Mouse (Mus musculus): ENCODE results near the gene Rasgrp2. TPM values are rescaled to one million over a fixed set of nuclear protein-coding genes. Genes with fewer than 3 reads are reported as not detected.

The Rasgrp2 gene
- polyA plus RNA-seq, 1 experiment from 2014 or later: 7.0 TPM

DNA sequence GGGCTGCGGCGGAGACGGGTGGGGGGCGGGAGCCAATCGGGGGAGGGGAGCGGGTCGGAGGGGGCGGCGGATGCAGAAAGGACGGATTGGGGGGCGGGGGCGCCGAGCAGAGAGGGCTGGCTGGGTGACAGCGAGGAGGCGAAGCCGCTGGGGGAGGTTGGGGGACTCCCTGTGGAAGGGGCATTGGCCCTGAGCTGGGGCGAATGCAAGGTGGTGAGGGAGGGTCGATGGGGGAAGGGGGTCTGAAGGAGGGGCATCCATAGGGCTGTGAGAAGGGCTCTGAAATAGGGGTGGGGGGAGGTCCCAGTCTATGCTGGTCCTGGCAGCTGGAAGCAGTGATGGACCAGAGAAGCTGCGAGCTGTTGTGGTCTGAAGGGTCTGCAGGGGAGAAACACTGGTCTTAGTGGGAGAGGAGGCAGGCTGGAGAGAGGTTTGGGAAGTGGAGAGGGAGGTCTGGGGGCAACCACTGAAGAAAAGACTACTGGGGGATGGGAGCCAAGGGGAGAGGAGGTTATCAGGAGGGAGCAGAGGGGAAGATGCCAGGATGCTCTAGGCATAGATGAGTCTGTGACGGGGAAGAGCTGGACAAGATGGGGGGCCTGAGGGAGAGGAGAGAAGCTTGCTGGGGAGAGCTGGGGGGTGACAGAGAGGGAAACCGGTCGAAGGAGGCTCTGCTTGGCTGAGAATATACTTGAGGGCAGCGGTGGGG lies 20.0 kb downstream of the Rasgrp2 start:
- CTCF ChIA-PET: no interaction called here
- DNase-seq (ENCODE audit: low read depth, low spot score) (no peak), ATAC-seq (no peak)
- POLR2A ChIA-PET: no interaction called here
- in situ Hi-C loops (cut with MboI; ENCODE audit: low pct_unique_long_range_greater_than_20kb): no loop called here
- H3K27me3 ChIP-seq: peaks cover 46% of the 10 kb centered on the region
- no peak for TF ChIP-seq CTCF (IDR thresholded peaks at IDR 0.05)

GRCm38 (mm10) chr19:6419805-6420310 lies 20.7 kb downstream of the Rasgrp2 start:
- DNase-seq (ENCODE audit: low read depth, low spot score) (no peak), ATAC-seq (no peak)
- H3K27me3 ChIP-seq: peaks cover 53% of the 10 kb centered on the region
- POLR2A ChIA-PET: no interaction called here
- no peak for TF ChIP-seq CTCF (IDR thresholded peaks at IDR 0.05)
- in situ Hi-C loops (cut with MboI; ENCODE audit: low pct_unique_long_range_greater_than_20kb): no loop called here
- CTCF ChIA-PET: no interaction called here

DNA sequence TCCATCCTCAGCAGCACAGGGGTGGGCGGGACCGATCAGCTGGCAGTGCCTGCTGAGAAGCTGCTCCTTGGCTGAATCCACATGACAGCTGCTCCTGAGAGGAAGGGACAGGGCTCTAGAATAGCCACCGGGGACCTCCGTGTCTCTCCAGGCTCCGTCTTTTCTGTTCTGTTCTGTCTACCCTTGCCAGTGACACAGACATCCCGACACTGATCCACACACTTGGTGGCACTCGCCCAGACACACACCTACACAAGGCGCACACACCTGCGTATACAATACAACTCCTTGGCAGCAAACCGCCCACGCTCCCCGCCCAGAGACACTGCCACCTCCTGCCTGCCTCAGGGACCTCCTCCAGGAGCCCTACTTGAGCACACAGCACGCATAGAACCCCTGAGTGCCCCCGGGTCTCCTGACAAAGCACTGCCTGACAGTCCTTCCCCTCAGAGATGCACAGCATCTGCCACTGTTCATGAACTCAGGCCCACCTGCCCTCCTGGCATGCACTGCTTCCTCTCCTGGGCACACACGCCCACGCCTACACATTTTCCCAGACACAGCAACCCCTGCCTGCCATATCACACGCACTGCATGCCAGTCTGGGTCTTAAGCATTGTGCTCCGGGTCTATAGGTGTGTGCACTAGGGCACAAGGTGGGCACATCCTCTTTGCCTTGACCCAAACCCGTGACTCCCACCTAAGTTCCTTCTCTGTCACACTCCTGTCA lies 21.5 kb downstream of the Rasgrp2 start:
- ATAC-seq (no peak), DNase-seq (ENCODE audit: low read depth, low spot score) (no peak)
- in situ Hi-C loops (cut with MboI; ENCODE audit: low pct_unique_long_range_greater_than_20kb): no loop called here
- TF ChIP-seq CTCF (IDR thresholded peaks at IDR 0.05): no peak
- peaks cover 52% of the 10 kb centered on the region for H3K27me3 ChIP-seq
- POLR2A ChIA-PET: no interaction called here
- CTCF ChIA-PET: no interaction called here

GRCm38 (mm10) chr19:6421211-6421590 lies 22.1 kb downstream of the Rasgrp2 start:
- no peak for ATAC-seq
- in situ Hi-C loops (cut with MboI; ENCODE audit: low pct_unique_long_range_greater_than_20kb): no loop called here
- ChIA-PET POLR2A (no interaction called here), CTCF (no interaction called here)
- no peak for TF ChIP-seq CTCF (IDR thresholded peaks at IDR 0.05)
- peaks cover 51% of the 10 kb centered on the region for H3K27me3 ChIP-seq
- no peak for DNase-seq (ENCODE audit: low read depth, low spot score)

DNA sequence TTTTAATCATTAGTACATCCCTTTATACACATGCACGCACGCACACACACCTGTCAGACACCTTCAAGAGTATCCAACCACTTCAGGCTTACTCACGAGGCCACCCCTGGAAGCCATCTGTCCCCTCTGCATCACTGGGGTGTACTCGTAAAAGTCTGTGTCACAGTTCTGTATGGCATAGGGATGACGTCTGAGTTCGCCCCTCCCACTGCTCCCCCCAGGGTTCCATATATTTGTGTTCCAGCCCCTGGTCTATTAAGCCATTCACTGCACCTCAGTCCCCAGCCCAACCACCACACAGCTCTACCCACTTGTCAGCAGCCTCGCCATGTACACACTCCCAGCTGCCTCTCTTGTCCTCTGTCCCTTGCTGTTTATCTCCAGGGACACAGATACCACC lies 22.9 kb downstream of the Rasgrp2 start:
- CTCF ChIA-PET: no interaction called here
- TF ChIP-seq CTCF (IDR thresholded peaks at IDR 0.05): no peak
- DNase-seq (ENCODE audit: low read depth, low spot score) (no peak), ATAC-seq (no peak)
- POLR2A ChIA-PET: no interaction called here
- peaks cover 57% of the 10 kb centered on the region for H3K27me3 ChIP-seq
- in situ Hi-C loops (cut with MboI; ENCODE audit: low pct_unique_long_range_greater_than_20kb): no loop called here

GRCm38 (mm10) chr19:6423241-6423640 lies 24.1 kb downstream of the Rasgrp2 start:
- peaks cover 61% of the 10 kb centered on the region for H3K27me3 ChIP-seq
- no peak for TF ChIP-seq CTCF (IDR thresholded peaks at IDR 0.05)
- POLR2A ChIA-PET: no interaction called here
- in situ Hi-C loops (cut with MboI; ENCODE audit: low pct_unique_long_range_greater_than_20kb): no loop called here
- ATAC-seq (no peak), DNase-seq (ENCODE audit: low read depth, low spot score) (no peak)
- CTCF ChIA-PET: no interaction called here

DNA sequence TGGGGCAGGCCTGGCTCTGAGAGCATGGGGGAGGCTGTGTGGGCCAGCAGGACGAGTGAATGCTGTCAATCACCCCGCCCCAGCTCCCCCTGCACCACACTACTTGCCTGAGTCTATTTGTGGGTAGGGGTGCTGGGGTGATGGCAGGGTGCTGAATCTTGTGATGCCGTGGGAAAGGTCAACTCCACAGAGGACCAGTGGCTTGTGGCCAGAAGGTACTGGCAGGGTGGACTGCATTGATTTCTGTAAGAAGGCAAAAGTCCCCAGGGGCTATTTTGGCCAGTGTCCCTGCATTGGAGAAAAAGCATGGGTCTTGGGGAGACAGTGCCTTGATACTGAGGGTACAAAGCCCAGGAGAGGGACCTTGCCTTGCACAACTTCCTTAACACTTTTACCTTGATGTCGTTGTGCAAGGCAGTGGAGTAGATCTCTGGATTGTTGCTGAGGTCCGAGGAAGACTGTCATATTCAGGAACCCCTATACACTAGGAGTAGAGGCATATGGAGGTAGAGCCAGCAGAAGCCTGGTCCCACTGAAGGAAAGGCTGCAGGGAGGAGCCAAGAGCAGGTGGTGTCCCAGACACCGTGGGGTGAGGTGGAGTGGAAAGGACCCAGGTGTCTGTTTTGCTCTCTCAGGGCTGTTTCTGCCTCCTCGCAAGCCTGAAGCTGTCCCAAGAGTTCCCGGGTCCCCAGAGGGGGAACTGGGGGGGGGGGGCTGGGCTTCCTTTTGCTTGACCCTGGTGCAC lies 25.2 kb downstream of the Rasgrp2 start:
- CTCF ChIA-PET: no interaction called here
- ATAC-seq (no peak), DNase-seq (ENCODE audit: low read depth, low spot score) (no peak)
- POLR2A ChIA-PET: no interaction called here
- no peak for TF ChIP-seq CTCF (IDR thresholded peaks at IDR 0.05)
- in situ Hi-C loops (cut with MboI; ENCODE audit: low pct_unique_long_range_greater_than_20kb): no loop called here
- peaks cover 72% of the 10 kb centered on the region for H3K27me3 ChIP-seq

- in situ Hi-C loops (cut with MboI; ENCODE audit: low pct_unique_long_range_greater_than_20kb): no loop called here
- H3K27me3 ChIP-seq: peaks cover 72% of the 10 kb centered on the region
- no peak for TF ChIP-seq CTCF (IDR thresholded peaks at IDR 0.05)
- DNase-seq (ENCODE audit: low read depth, low spot score) (no peak), ATAC-seq (no peak)
- CTCF ChIA-PET: interaction anchor here (1.0 kb wide), 1 partner anchor 27 kb away, joined by 3 read pairs; no protein-coding TSS in a partner anchor
- POLR2A ChIA-PET: no interaction called here
Observed at GRCm38 (mm10) chr19:6425595-6425994, 26.5 kb downstream of the Rasgrp2 start.

DNA sequence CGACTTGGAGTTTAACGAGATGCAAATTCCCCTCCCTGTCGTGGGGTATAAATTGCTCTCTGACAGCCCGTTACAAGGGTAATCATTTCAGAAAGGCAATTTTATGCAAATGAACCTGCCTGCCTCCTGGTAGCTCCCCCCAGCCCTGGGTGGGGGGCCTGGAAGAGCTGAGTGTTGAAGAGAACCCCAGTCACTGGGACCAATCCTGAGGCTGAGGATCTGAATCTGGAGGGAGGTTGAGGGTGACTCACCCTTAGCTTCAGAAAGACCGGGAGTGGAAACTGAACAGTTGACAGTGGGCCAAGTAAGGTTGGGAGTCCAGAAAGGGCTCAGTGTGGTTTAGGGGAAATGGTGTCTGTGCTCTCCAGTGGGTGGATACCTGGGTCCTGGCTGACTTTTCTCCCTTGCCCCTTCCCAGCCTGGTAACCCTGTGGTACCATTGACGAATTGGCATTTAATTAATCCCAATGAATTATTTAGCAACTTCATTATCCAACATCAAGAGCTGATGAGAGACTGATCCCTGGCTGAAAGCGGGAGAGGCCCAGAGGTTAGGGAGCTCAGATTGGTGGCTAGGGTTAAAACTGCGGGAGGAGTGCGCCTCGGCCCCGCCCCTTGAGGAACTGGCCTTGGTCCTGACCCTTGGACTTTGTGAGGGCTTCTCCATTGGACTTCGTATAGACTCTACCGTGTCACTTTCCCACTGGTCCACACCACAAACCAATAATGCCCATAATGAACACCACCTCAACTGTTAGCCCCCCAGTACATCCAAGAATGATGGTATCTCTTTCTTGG lies 27.8 kb downstream of the Rasgrp2 start:
- CTCF ChIA-PET: no interaction called here
- peaks cover 70% of the 10 kb centered on the region for H3K27me3 ChIP-seq
- POLR2A ChIA-PET: interaction anchor here (0.7 kb wide), 1 partner anchor 26 kb away, joined by 3 read pairs; no protein-coding TSS in a partner anchor
- TF ChIP-seq CTCF (IDR thresholded peaks at IDR 0.05): no peak
- DNase-seq (ENCODE audit: low read depth, low spot score) (no peak), ATAC-seq (no peak)
- in situ Hi-C loops (cut with MboI; ENCODE audit: low pct_unique_long_range_greater_than_20kb): no loop called here
